Mouse (Mus musculus) liver, embryonic 13.5 days (tissue): ENCODE data around the gene Cyb5r2. TPM values are rescaled to one million over a fixed set of nuclear protein-coding genes. Genes with fewer than 3 reads are reported as not detected.
A peak's percentile ranks its signal among the peaks of the same experiment; 100 is the strongest.

Source experiments
- ATAC-seq: fragments of 200-750 bp; cut with Nextera tagmentation; 2 replicates; pipeline ENCODE4 v1.8.0; 2017; ENCODE audit warnings: low read depth, mild to moderate bottlenecking, moderate number of reproducible peaks, moderate library complexity
- DNase-seq: peaks from one replicate; pipeline ENCODE4 v3.0.0; 2022
- H3K27ac ChIP-seq: fragments of 300-500 bp; sonication (generic); 2 replicates; pipeline ENCODE4 v1.5.1; 2015; ENCODE audit warnings: moderate library complexity, mild to moderate bottlenecking, inconsistent platforms
- H3K27me3 ChIP-seq: fragments of 300-500 bp; sonication (generic); 2 replicates; pipeline ENCODE4 v1.6.1; 2015; ENCODE audit warnings: mild to moderate bottlenecking, inconsistent platforms
- H3K36me3 ChIP-seq: fragments of 300-500 bp; sonication (generic); 2 replicates; pipeline ENCODE4 v1.6.1; 2015; ENCODE audit warnings: mild to moderate bottlenecking, inconsistent platforms
- H3K4me1 ChIP-seq: fragments of 300-500 bp; sonication (generic); replicated peaks from 2 replicates; pipeline ENCODE4 v1.6.1; 2015; ENCODE audit warnings: inconsistent platforms
- H3K4me2 ChIP-seq: fragments of 300-500 bp; sonication (generic); 2 replicates; pipeline ENCODE4 v1.6.1; 2015; ENCODE audit warnings: inconsistent platforms, mild to moderate bottlenecking, moderate library complexity
- H3K4me3 ChIP-seq: fragments of 300-500 bp; sonication (generic); replicated peaks from 2 replicates; pipeline ENCODE4 v1.5.1; 2015; ENCODE audit warnings: mild to moderate bottlenecking, inconsistent platforms
- H3K9ac ChIP-seq: fragments of 300-500 bp; sonication (generic); 2 replicates; pipeline ENCODE4 v1.6.1; 2015; ENCODE audit warnings: mild to moderate bottlenecking, inconsistent platforms
- H3K9me3 ChIP-seq: fragments of 300-500 bp; sonication (generic); replicated peaks from 2 replicates; pipeline ENCODE4 v1.6.1; 2016; ENCODE audit warnings: inconsistent platforms
- WGBS: fragments of 180-500 bp; shearing (Covaris S2); methylation state at CpG from one replicate; pipeline ENCODE4 v1.1.7; 2015; ENCODE audit not compliant: insufficient replicate concordance; 5-methylcytosine and 5-hydroxymethylcytosine counted together
- polyA plus RNA-seq: library from polyadenylated mRNA; unstranded; fragments of >200 nt; fragmentation: Nextera tagmentation; extraction: Ambion mirVana; gene quantifications from 2 replicates; pipeline ENCODE4 v1.2.1, GENCODE M21; 2015

The Cyb5r2 gene
- polyA plus RNA-seq, 1 experiment from 2014 or later: 0.09 TPM

GRCm38 (mm10) chr7:107749721-107750120 lies 8.1 kb downstream of the Cyb5r2 start:
- H3K27ac ChIP-seq: no peak overlapping the region

GRCm38 (mm10) chr7:107749270-107749669 lies 8.6 kb downstream of the Cyb5r2 start:
- Histone ChIP-seq H3K9me3 (no peaks in the 10 kb centered on the region), H3K27me3 (no peaks in the 10 kb centered on the region), H3K9ac (no peak overlapping the region), H3K4me3 (no peak overlapping the region), H3K4me1 (no peaks in the 10 kb centered on the region), H3K36me3 (no peaks in the 10 kb centered on the region), H3K4me2 (no peak overlapping the region), H3K27ac (no peak overlapping the region)
- ATAC-seq (no peak), DNase-seq (no peak)
- WGBS: 1% methylated on average over 3 of the region's 3 CpGs

More at GRCm38 (mm10) chr7:107749721-107750120, 8.1 kb downstream of the Cyb5r2 start:
- H3K27me3 ChIP-seq: no peaks in the 10 kb centered on the region
- H3K9me3 ChIP-seq: no peaks in the 10 kb centered on the region
- no peaks in the 10 kb centered on the region for H3K4me1 ChIP-seq
- H3K36me3 ChIP-seq: no peaks in the 10 kb centered on the region
- no peak overlapping the region for H3K4me3 ChIP-seq
- ATAC-seq (no peak), DNase-seq (no peak)
- 66% methylated on average over 4 of the region's 4 CpGs for WGBS
- no peak overlapping the region for H3K9ac ChIP-seq
- H3K4me2 ChIP-seq: no peak overlapping the region

GRCm38 (mm10) chr7:107747954-107748353 lies 9.9 kb downstream of the Cyb5r2 start:
- H3K9ac ChIP-seq: no peak overlapping the region
- WGBS: 6% methylated on average over 2 of the region's 2 CpGs
- H3K4me2 ChIP-seq: no peak overlapping the region
- 0 out of 2 replicates have a peak, but pooled peaks cover 4% of the 10 kb centered on the region for H3K36me3 ChIP-seq
- H3K9me3 ChIP-seq: no peaks in the 10 kb centered on the region
- peak; percentile 13 for DNase-seq
- H3K27me3 ChIP-seq: no peaks in the 10 kb centered on the region
- H3K4me3 ChIP-seq: no peak overlapping the region
- no peaks in the 10 kb centered on the region for H3K4me1 ChIP-seq
- no peak for ATAC-seq
- H3K27ac ChIP-seq: no peak overlapping the region

DNA sequence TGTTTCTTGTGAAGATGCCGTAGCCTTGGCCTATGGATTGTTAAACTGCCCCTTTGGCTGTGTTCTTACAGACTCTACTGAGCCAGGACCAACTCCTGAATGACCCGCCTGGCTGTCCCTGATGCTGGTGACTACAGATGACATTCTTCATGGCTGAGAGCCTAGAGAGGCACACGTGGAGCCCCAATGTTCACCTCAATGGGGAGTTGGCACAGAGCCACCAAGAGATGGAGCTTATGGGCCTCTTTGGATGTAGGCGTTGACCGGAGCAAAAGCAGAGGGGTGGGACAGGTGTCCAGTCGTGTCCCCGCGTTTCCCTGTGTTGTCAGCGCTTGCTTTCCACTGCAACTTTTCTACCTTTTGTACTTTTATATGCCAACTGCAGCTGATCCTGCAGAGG lies 10.4 kb downstream of the Cyb5r2 start:
- H3K9me3 ChIP-seq: no peaks in the 10 kb centered on the region
- H3K27me3 ChIP-seq: no peaks in the 10 kb centered on the region
- DNase-seq: no peak
- H3K9ac ChIP-seq: no peak overlapping the region
- H3K4me2 ChIP-seq: no peak overlapping the region
- no peaks in the 10 kb centered on the region for H3K4me1 ChIP-seq
- no peak for ATAC-seq
- 0 out of 2 replicates have a peak, but pooled peaks cover 6% of the 10 kb centered on the region for H3K36me3 ChIP-seq
- 66% methylated on average over 9 of the region's 9 CpGs for WGBS
- no peak overlapping the region for H3K27ac ChIP-seq
- H3K4me3 ChIP-seq: no peak overlapping the region

- 70% methylated on average over 8 of the region's 8 CpGs for WGBS
- Histone ChIP-seq H3K9me3 (no peaks in the 10 kb centered on the region), H3K4me3 (no peak overlapping the region), H3K36me3 (0 out of 2 replicates have a peak, but pooled peaks cover 6% of the 10 kb centered on the region), H3K9ac (no peak overlapping the region), H3K27me3 (no peaks in the 10 kb centered on the region), H3K4me2 (no peak overlapping the region), H3K4me1 (no peaks in the 10 kb centered on the region), H3K27ac (no peak overlapping the region)
- DNase-seq (no peak), ATAC-seq (no peak)
These were observed 11.8 kb downstream of the Cyb5r2 start for GRCm38 (mm10) chr7:107746036-107746435.

DNA sequence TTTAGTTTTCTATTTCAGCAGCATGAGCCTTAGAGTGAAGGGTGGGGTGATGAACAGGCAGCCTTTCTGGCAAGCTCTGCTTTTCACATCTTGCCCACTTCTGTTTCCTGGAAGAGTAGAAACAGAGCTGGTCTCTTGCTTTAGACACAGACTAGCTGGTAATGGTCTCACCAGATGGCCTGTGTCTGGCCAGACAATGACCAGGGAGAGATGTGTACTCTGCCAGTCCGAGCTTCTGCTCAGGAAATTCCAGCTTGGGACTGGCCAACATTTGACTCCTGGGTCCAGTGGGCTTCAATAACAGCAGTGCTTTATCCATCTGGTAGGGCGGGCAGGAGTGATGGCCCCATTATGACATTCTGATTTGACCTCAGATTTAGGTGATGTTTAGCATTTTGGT lies 12.7 kb downstream of the Cyb5r2 start:
- 46% methylated on average over 2 of the region's 2 CpGs for WGBS
- ATAC-seq (no peak), DNase-seq (no peak)
- Histone ChIP-seq H3K4me2 (no peak overlapping the region), H3K36me3 (0 out of 2 replicates have a peak, but pooled peaks cover 6% of the 10 kb centered on the region), H3K27me3 (no peaks in the 10 kb centered on the region), H3K27ac (no peak overlapping the region), H3K9me3 (no peaks in the 10 kb centered on the region), H3K4me1 (no peaks in the 10 kb centered on the region), H3K4me3 (no peak overlapping the region), H3K9ac (no peak overlapping the region)

- Histone ChIP-seq H3K4me1 (no peaks in the 10 kb centered on the region), H3K9me3 (no peaks in the 10 kb centered on the region), H3K27ac (no peak overlapping the region), H3K27me3 (no peaks in the 10 kb centered on the region), H3K36me3 (0 out of 2 replicates have a peak, but pooled peaks cover 6% of the 10 kb centered on the region), H3K4me2 (no peak overlapping the region), H3K9ac (no peak overlapping the region), H3K4me3 (no peak overlapping the region)
- 82% methylated on average over 4 of the region's 4 CpGs for WGBS
- DNase-seq (no peak), ATAC-seq (no peak)
These were observed 13.4 kb downstream of the Cyb5r2 start for GRCm38 (mm10) chr7:107744454-107744853.

DNA sequence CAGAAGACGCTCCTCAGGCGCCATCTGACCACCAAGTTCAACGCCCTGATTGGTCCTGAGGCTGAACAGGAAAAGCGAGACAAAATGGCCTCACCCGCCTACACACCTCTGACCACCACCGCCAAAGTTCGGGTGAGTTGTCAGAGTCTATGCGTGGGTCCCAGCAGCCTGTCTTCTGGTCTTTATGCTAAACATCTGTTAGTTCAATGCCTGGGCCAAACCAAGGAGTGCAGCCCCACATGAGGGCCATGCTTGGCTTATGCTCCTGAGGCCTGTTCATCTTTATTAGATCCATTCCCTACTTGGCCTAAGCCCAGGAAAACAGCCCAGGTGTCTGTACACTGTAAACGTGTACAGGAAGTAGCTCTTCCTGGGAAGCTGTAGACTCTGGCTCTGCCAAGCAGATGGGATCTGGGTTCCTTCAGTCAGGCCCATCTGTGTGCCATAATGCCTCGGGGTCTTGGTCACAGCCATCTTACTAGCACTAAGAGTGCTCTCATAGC lies 14.8 kb downstream of the Cyb5r2 start:
- ATAC-seq (no peak), DNase-seq (no peak)
- 0 out of 2 replicates have a peak, but pooled peaks cover 6% of the 10 kb centered on the region for H3K36me3 ChIP-seq
- H3K4me1 ChIP-seq: no peaks in the 10 kb centered on the region
- no peak overlapping the region for H3K4me2 ChIP-seq
- 72% methylated on average over 10 of the region's 10 CpGs for WGBS
- H3K9ac ChIP-seq: no peak overlapping the region
- no peaks in the 10 kb centered on the region for H3K9me3 ChIP-seq
- no peaks in the 10 kb centered on the region for H3K27me3 ChIP-seq
- no peak overlapping the region for H3K4me3 ChIP-seq
- H3K27ac ChIP-seq: no peak overlapping the region

GRCm38 (mm10) chr7:107738726-107739125 lies 19.1 kb downstream of the Cyb5r2 start:
- Histone ChIP-seq H3K4me1 (no peaks in the 10 kb centered on the region), H3K27ac (no peak overlapping the region), H3K9ac (no peak overlapping the region), H3K4me2 (no peak overlapping the region), H3K36me3 (0 out of 2 replicates have a peak, but pooled peaks cover 6% of the 10 kb centered on the region), H3K27me3 (no peaks in the 10 kb centered on the region), H3K4me3 (no peak overlapping the region), H3K9me3 (no peaks in the 10 kb centered on the region)
- no peak for DNase-seq
- ATAC-seq: no peak
- WGBS: 27% methylated on average over 2 of the region's 2 CpGs

- WGBS: 51% methylated on average over 2 of the region's 2 CpGs
- DNase-seq (no peak), ATAC-seq (no peak)
- Histone ChIP-seq H3K9ac (no peak overlapping the region), H3K27ac (no peak overlapping the region), H3K27me3 (no peaks in the 10 kb centered on the region), H3K9me3 (no peaks in the 10 kb centered on the region), H3K4me1 (no peaks in the 10 kb centered on the region), H3K4me2 (no peak overlapping the region), H3K4me3 (no peak overlapping the region), H3K36me3 (peaks cover 7% of the 10 kb centered on the region; the same call in 1 of the 2 replicates)
These were observed 24.7 kb downstream of the Cyb5r2 start for GRCm38 (mm10) chr7:107733162-107733561.

- no peaks in the 10 kb centered on the region for H3K27me3 ChIP-seq
- H3K27ac ChIP-seq: no peak overlapping the region
- H3K4me3 ChIP-seq: no peak overlapping the region
- ATAC-seq: no peak
- H3K4me2 ChIP-seq: no peak overlapping the region
- H3K4me1 ChIP-seq: no peaks in the 10 kb centered on the region
- WGBS: 69% methylated on average over 10 of the region's 10 CpGs
- H3K9ac ChIP-seq: no peak overlapping the region
- H3K36me3 ChIP-seq: peaks cover 9% of the 10 kb centered on the region; the same call in 1 of the 2 replicates
- no peak for DNase-seq
- no peaks in the 10 kb centered on the region for H3K9me3 ChIP-seq
These were observed 27.2 kb downstream of the Cyb5r2 start for GRCm38 (mm10) chr7:107730587-107730986.

GRCm38 (mm10) chr7:107727538-107727937 lies 30.3 kb downstream of the Cyb5r2 start:
- 42% methylated on average over 3 of the region's 3 CpGs for WGBS
- Histone ChIP-seq H3K4me2 (no peak overlapping the region), H3K9me3 (no peaks in the 10 kb centered on the region), H3K27ac (no peak overlapping the region), H3K27me3 (no peaks in the 10 kb centered on the region), H3K4me1 (no peaks in the 10 kb centered on the region), H3K9ac (no peak overlapping the region), H3K36me3 (peaks cover 10% of the 10 kb centered on the region; the same call in 1 of the 2 replicates), H3K4me3 (no peak overlapping the region)
- ATAC-seq: no peak
- DNase-seq: no peak
